Mouse (Mus musculus) MEL (cell line): ENCODE measurements around the gene Hba-a1. TPM values are rescaled to one million over a fixed set of nuclear protein-coding genes. Genes with fewer than 3 reads are reported as not detected.

ENCODE experiments used
- DNase-seq: peaks from one replicate; pipeline ENCODE4 v3.0.0; 2011; ENCODE audit warnings: low read depth, low spot score
- H3K27ac ChIP-seq: 2 replicates; pipeline ENCODE4 v1.5.1; 2012; ENCODE audit warnings: low read depth, mild to moderate bottlenecking, control low read depth, low read length, moderate library complexity; ENCODE audit not compliant: control insufficient read depth
- H3K27me3 ChIP-seq, 2 experiments: fragments of 150-350 bp in 1 of 2; sonication (generic) in 1 of 2; 2 replicates each; pipeline ENCODE4 v1.6.1; 2012; ENCODE audit warnings: low read length in 2 of 2, mild to moderate bottlenecking in 2 of 2, improper control_type of control experiment in 1 of 2, moderate library complexity in 1 of 2; ENCODE audit not compliant: insufficient read depth in 2 of 2, control insufficient read depth in 1 of 2
- H3K36me3 ChIP-seq, 2 experiments: 2 replicates each; pipeline ENCODE4 v1.6.1; 2012 to 2014; ENCODE audit warnings: low read length in 2 of 2, improper control_type of control experiment in 1 of 2, inconsistent platforms in 1 of 2, mild to moderate bottlenecking in 1 of 2; ENCODE audit not compliant: insufficient read depth in 2 of 2, control insufficient read depth in 1 of 2
- H3K4me1 ChIP-seq, 2 experiments: fragments of 150-350 bp in 1 of 2; sonication (generic) in 1 of 2; 2 replicates each; pipeline ENCODE4 v1.6.1; 2012; ENCODE audit warnings: low read length in 2 of 2, improper control_type of control experiment in 1 of 2, mild to moderate bottlenecking in 1 of 2; ENCODE audit not compliant: insufficient read depth in 2 of 2, control insufficient read depth in 1 of 2
- H3K4me3 ChIP-seq, 2 experiments: fragments of 150-350 bp in 1 of 2; sonication (generic) in 1 of 2; 2 replicates each; pipeline ENCODE4 v1.5.1; 2012; ENCODE audit warnings: low read depth in 2 of 2, low read length in 2 of 2, mild to moderate bottlenecking in 2 of 2, moderate library complexity in 2 of 2, control low read depth in 1 of 2, improper control_type of control experiment in 1 of 2; ENCODE audit not compliant: control insufficient read depth in 1 of 2, insufficient read depth in 1 of 2
- H3K79me2 ChIP-seq: 2 replicates; pipeline ENCODE4 v1.6.1; 2012; ENCODE audit warnings: mild to moderate bottlenecking, low read length, moderate library complexity; ENCODE audit not compliant: control insufficient read depth, poor library complexity, insufficient read depth
- H3K9ac ChIP-seq: 2 replicates; pipeline ENCODE4 v1.6.1; 2012; ENCODE audit warnings: low read depth, mild to moderate bottlenecking, control low read depth, low read length, moderate library complexity; ENCODE audit not compliant: control insufficient read depth, poor library complexity, severe bottlenecking
- H3K9me3 ChIP-seq: fragments of 150-350 bp; sonication (generic); replicated peaks from 2 replicates; pipeline ENCODE4 v1.6.1; 2012; ENCODE audit warnings: mild to moderate bottlenecking, low read length, improper control_type of control experiment, moderate library complexity; ENCODE audit not compliant: insufficient read depth
- BHLHE40 ChIP-seq: IDR thresholded peaks from 2 replicates; pipeline ENCODE4 v1.6.1; 2012; ENCODE audit warnings: low read depth, mild to moderate bottlenecking, inconsistent platforms, low read length, improper control_type of control experiment, borderline replicate concordance
- CHD2 ChIP-seq: IDR thresholded peaks from 2 replicates; pipeline ENCODE4 v1.6.1; 2011; ENCODE audit warnings: low read length, improper control_type of control experiment
- E2F4 ChIP-seq: IDR thresholded peaks from 2 replicates; pipeline ENCODE4 v1.6.1; 2011; ENCODE audit warnings: low read depth, low read length, improper control_type of control experiment, borderline replicate concordance
- ELF1 ChIP-seq: IDR thresholded peaks from 2 replicates; pipeline ENCODE4 v1.6.1; 2014; ENCODE audit warnings: low read depth, mild to moderate bottlenecking, inconsistent platforms, low read length, improper control_type of control experiment, moderate library complexity
- ETS1 ChIP-seq: IDR thresholded peaks from 2 replicates; pipeline ENCODE4 v1.6.1; 2012; ENCODE audit warnings: low read depth, mild to moderate bottlenecking, inconsistent platforms, low read length, improper control_type of control experiment, moderate library complexity
- GABPA ChIP-seq: IDR thresholded peaks from 2 replicates; pipeline ENCODE4 v1.6.1; 2012; ENCODE audit warnings: low read depth, mild to moderate bottlenecking, inconsistent platforms, low read length, improper control_type of control experiment, moderate library complexity
- GATA1 ChIP-seq: IDR thresholded peaks from 2 replicates; pipeline ENCODE4 v1.6.1; 2011; ENCODE audit warnings: low read depth, low read length, improper control_type of control experiment
- JUND ChIP-seq: IDR thresholded peaks from 2 replicates; pipeline ENCODE4 v1.6.1; 2011; ENCODE audit warnings: low read depth, mild to moderate bottlenecking, improper control_type of control experiment, low read length
- KAT2A ChIP-seq: conservative IDR thresholded peaks from 2 replicates; pipeline ENCODE4 v1.6.1; 2012; ENCODE audit warnings: low read depth, low read length, improper control_type of control experiment, inconsistent platforms
- MAFK ChIP-seq: IDR thresholded peaks from 2 replicates; pipeline ENCODE4 v1.6.1; 2011; ENCODE audit warnings: low read depth, mild to moderate bottlenecking, low read length, improper control_type of control experiment, borderline replicate concordance
- MAX ChIP-seq: IDR thresholded peaks from 2 replicates; pipeline ENCODE4 v1.6.1; 2011; ENCODE audit warnings: low read length, improper control_type of control experiment
- MAZ ChIP-seq: IDR thresholded peaks from 2 replicates; pipeline ENCODE4 v1.6.1; 2012; ENCODE audit warnings: low read depth, mild to moderate bottlenecking, inconsistent platforms, low read length, improper control_type of control experiment
- MEF2A ChIP-seq: IDR thresholded peaks from 2 replicates; pipeline ENCODE4 v1.6.1; 2014; ENCODE audit warnings: low read depth, mild to moderate bottlenecking, inconsistent platforms, low read length, improper control_type of control experiment; ENCODE audit not compliant: poor library complexity, insufficient replicate concordance, severe bottlenecking; ENCODE audit errors: extremely low read depth
- MXI1 ChIP-seq: IDR thresholded peaks from 2 replicates; pipeline ENCODE4 v1.6.1; 2011; ENCODE audit warnings: mild to moderate bottlenecking, low read depth, low read length, improper control_type of control experiment
- MYC ChIP-seq: IDR thresholded peaks from 2 replicates; pipeline ENCODE4 v1.6.1; 2011; ENCODE audit warnings: low read depth, mild to moderate bottlenecking, low read length, improper control_type of control experiment, moderate library complexity
- NELFE ChIP-seq: IDR thresholded peaks from 2 replicates; pipeline ENCODE4 v1.6.1; 2011; ENCODE audit warnings: low read depth, low read length, improper control_type of control experiment
- POLR2A ChIP-seq, 2 experiments: IDR thresholded peaks; 2 replicates each; pipeline ENCODE4 v1.6.1; 2011 to 2012; ENCODE audit warnings: low read length in 2 of 2, mild to moderate bottlenecking in 2 of 2, control low read depth in 1 of 2, improper control_type of control experiment in 1 of 2, low read depth in 1 of 2, moderate library complexity in 1 of 2; ENCODE audit not compliant: control insufficient read depth in 1 of 2, insufficient read depth in 1 of 2, poor library complexity in 1 of 2
- POLR2AphosphoS2 ChIP-seq: IDR thresholded peaks from 2 replicates; pipeline ENCODE4 v1.6.1; 2011; ENCODE audit warnings: low read length, improper control_type of control experiment
- POLR2AphosphoS5 ChIP-seq: IDR thresholded peaks from 2 replicates; pipeline ENCODE4 v1.6.1; 2012; ENCODE audit warnings: low read depth, borderline replicate concordance, mild to moderate bottlenecking, inconsistent platforms, low read length, moderate library complexity, mixed read lengths
- RAD21 ChIP-seq: IDR thresholded peaks from 2 replicates; pipeline ENCODE4 v1.6.1; 2011; ENCODE audit warnings: mild to moderate bottlenecking, low read depth, low read length, improper control_type of control experiment
- RCOR1 ChIP-seq: IDR thresholded peaks from 2 replicates; pipeline ENCODE4 v1.6.1; 2012; ENCODE audit warnings: low read depth, mild to moderate bottlenecking, inconsistent platforms, low read length, improper control_type of control experiment
- SIN3A ChIP-seq: IDR thresholded peaks from 2 replicates; pipeline ENCODE4 v1.6.1; 2012; ENCODE audit warnings: low read length, improper control_type of control experiment, inconsistent platforms
- SMC3 ChIP-seq: IDR thresholded peaks from 2 replicates; pipeline ENCODE4 v1.6.1; 2011; ENCODE audit warnings: low read depth, low read length, improper control_type of control experiment
- TAL1 ChIP-seq: IDR thresholded peaks from 2 replicates; pipeline ENCODE4 v1.6.1; 2012; ENCODE audit warnings: mild to moderate bottlenecking, inconsistent platforms, low read length, moderate library complexity, mixed read lengths
- TBP ChIP-seq: IDR thresholded peaks from 2 replicates; pipeline ENCODE4 v1.8.0; 2011; ENCODE audit warnings: low read depth, low read length, improper control_type of control experiment
- TCF12 ChIP-seq: IDR thresholded peaks from 2 replicates; pipeline ENCODE4 v1.6.1; 2014; ENCODE audit warnings: low read depth, mild to moderate bottlenecking, inconsistent platforms, low read length, improper control_type of control experiment, moderate library complexity
- UBTF ChIP-seq: IDR thresholded peaks from 2 replicates; pipeline ENCODE4 v1.6.1; 2012; ENCODE audit warnings: low read depth, mild to moderate bottlenecking, inconsistent platforms, low read length, improper control_type of control experiment, moderate library complexity, borderline replicate concordance; ENCODE audit not compliant: insufficient read depth
- USF1 ChIP-seq: IDR thresholded peaks from 2 replicates; pipeline ENCODE4 v1.6.1; 2014; ENCODE audit warnings: low read depth, mild to moderate bottlenecking, inconsistent platforms, low read length, improper control_type of control experiment, moderate library complexity
- USF2 ChIP-seq, 2 experiments: IDR thresholded peaks; 2 replicates each; pipeline ENCODE4 v1.6.1; 2011 to 2012; ENCODE audit warnings: improper control_type of control experiment in 2 of 2, low read length in 2 of 2, borderline replicate concordance in 1 of 2, inconsistent platforms in 1 of 2, low read depth in 1 of 2, mild to moderate bottlenecking in 1 of 2; ENCODE audit not compliant: insufficient read depth in 1 of 2
- ZC3H11A ChIP-seq: IDR thresholded peaks from 2 replicates; pipeline ENCODE4 v1.6.1; 2012; ENCODE audit warnings: low read depth, mild to moderate bottlenecking, inconsistent platforms, low read length, improper control_type of control experiment
- ZKSCAN1 ChIP-seq: IDR thresholded peaks from 2 replicates; pipeline ENCODE4 v1.6.1; 2012; ENCODE audit warnings: low read depth, mild to moderate bottlenecking, inconsistent platforms, low read length, improper control_type of control experiment, moderate library complexity
- ZMIZ1 ChIP-seq: IDR thresholded peaks from 2 replicates; pipeline ENCODE4 v1.6.1; 2012; ENCODE audit warnings: low read depth, mild to moderate bottlenecking, inconsistent platforms, low read length, improper control_type of control experiment, moderate library complexity
- ZNF384 ChIP-seq: IDR thresholded peaks from 2 replicates; pipeline ENCODE4 v1.6.1; 2012; ENCODE audit warnings: low read depth, mild to moderate bottlenecking, inconsistent platforms, low read length, improper control_type of control experiment
- polyA plus RNA-seq, 2 experiments: library from polyadenylated mRNA; stranded (reverse) in 1 of 2; unstranded in 1 of 2; fragments of >175 nt in 1 of 2; fragments of >200 nt in 1 of 2; gene quantifications; 2 replicates each; pipeline versions ENCODE4 v1.2.1 to v1.2.4; 2012; ENCODE audit warnings: low replicate concordance in 2 of 2, low read depth in 1 of 2; ENCODE audit not compliant: insufficient read length in 2 of 2, insufficient read depth in 1 of 2, missing spikeins in 1 of 2
- total RNA-seq: library from RNA; depleted of rRNA; stranded (reverse); fragments of 300-350 nt; gene quantifications from 2 replicates; pipeline ENCODE4 v1.2.3, GENCODE M21; 2012

Hba-a1 gene
- total and polyA plus RNA-seq, 3 experiments = 272 to 334 (median 313) TPM

DNA sequence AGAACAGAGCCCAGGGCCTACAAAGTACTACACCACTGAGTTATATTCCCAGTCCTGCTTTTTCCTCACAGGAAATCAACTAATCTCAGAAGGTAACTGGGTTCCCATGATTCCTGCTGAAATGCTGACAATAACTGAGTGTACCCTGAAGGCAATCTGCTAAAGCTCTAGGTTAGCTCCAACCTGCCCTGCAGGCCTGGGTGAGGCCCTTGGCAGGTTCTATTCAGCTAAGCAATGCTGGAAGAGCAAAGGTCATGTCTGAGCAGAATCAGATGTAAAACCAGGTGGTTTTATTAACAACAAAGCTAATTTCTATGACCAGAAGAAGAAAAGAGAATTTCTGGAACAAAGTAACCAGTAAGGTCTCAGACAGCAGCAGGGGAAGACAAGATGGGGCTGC lies 41.9 kb upstream of the Hba-a1 start:
- TF ChIP-seq POLR2A (IDR thresholded peaks at IDR 0.05; ENCODE audit: control insufficient read depth in 1 of 2, insufficient read depth in 1 of 2, low read depth in 1 of 2, low read length in 2 of 2, poor library complexity in 1 of 2) (no peak), ZMIZ1 (no peak), MXI1 (no peak), KAT2A (no peak), RAD21 (no peak), BHLHE40 (no peak), MAZ (no peak), MYC (no peak), USF1 (no peak), USF2 (IDR thresholded peaks at IDR 0.05; ENCODE audit: borderline replicate concordance in 1 of 2, insufficient read depth in 1 of 2, low read depth in 1 of 2, low read length in 2 of 2) (no peak), ZKSCAN1 (no peak), GATA1 (no peak), ZNF384 (no peak), SIN3A (no peak), ELF1 (no peak), NELFE (no peak), ZC3H11A (no peak), RCOR1 (no peak), JUND (no peak), MAFK (no peak)
- Histone ChIP-seq H3K9ac (no peak overlapping the region), H3K27ac (no peak overlapping the region), H3K79me2 (no peaks in the 10 kb centered on the region), H3K36me3 (peaks cover 0 to 30% of the 10 kb centered on the region in 2 experiments; a peak in 2 of 4 replicates), H3K4me3 (no peak overlapping the region), H3K4me1 (peaks cover 16 to 38% of the 10 kb centered on the region in 2 experiments), H3K27me3 (no peaks in the 10 kb centered on the region), H3K9me3 (no peaks in the 10 kb centered on the region)
- no peak for DNase-seq

DNA sequence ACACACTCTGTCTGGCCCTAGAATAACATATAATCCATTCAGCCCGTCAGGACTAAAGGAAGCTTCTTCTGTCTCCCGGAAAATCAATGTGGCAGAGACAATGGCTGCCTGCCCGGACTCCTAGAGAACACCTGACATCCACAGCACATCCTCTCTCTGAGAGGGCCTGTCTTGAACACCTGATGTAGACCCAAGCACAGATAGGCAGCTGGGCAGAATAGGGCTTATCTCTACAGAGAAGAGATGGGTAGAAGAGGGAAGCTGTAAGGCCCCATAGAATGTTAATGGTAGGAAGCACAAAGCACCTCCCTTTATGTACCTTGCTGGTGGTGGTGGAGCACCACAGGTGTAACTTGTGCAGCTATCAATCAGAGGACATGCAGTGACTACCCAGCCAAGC lies 41.1 kb upstream of the Hba-a1 start:
- no peaks in the 10 kb centered on the region for H3K27me3 ChIP-seq
- DNase-seq = peak; percentile 52
- H3K4me1 ChIP-seq = peaks cover 23 to 44% of the 10 kb centered on the region in 2 experiments
- no peak overlapping the region for H3K27ac ChIP-seq
- peaks cover 0 to 35% of the 10 kb centered on the region in 2 experiments; a peak in 2 of 4 replicates for H3K36me3 ChIP-seq
- H3K79me2 ChIP-seq = no peaks in the 10 kb centered on the region
- no peaks in the 10 kb centered on the region for H3K9me3 ChIP-seq
- no peak overlapping the region for H3K9ac ChIP-seq
- no peak overlapping the region for H3K4me3 ChIP-seq
- TF ChIP-seq POLR2AphosphoS5 (no peak), GATA1 (peak; percentile 68), MAX (no peak), MAZ (no peak), TBP (no peak), CHD2 (no peak), MAFK (no peak), TAL1 (peak; percentile 47), MEF2A (no peak), E2F4 (no peak), MYC (no peak), USF1 (peak; percentile 44), SMC3 (no peak), RAD21 (no peak), UBTF (no peak), ETS1 (peak; percentile 79), GABPA (no peak), ZMIZ1 (no peak), RCOR1 (peak; percentile 42; the same call in 1 of the 2 replicates), POLR2AphosphoS2 (no peak), TCF12 (peak; percentile 86), NELFE (no peak; the same call in 1 of the 2 replicates)
